Mouse (Mus musculus): ENCODE measurements around the gene Mum1l1.
"Not testable (repeated sequence)": the region's sequence is repeated elsewhere in the genome, so short reads cannot be mapped to it uniquely, and the experiment has no call there.

Gene Mum1l1

GRCm38 (mm10) chrX:139209829-139210225, at the start of gene Mum1l1:
Gene Mum1l1, plus strand, starts transcription at chrX:139210042.
- DNase-seq (ENCODE audit: low spot score in 2 of 2): peak in 1 of 2 experiments; percentile 18

- no peak for DNase-seq (ENCODE audit: low spot score in 2 of 2)
Measured at GRCm38 (mm10) chrX:139178928-139179327, 30.9 kb upstream of the Mum1l1 start, which contains the start of gene 4933428M09Rik. Gene 4933428M09Rik, plus strand, starts transcription at chrX:139179228.

- not testable (repeated sequence) for DNase-seq (ENCODE audit: low spot score in 2 of 2)
Measured at GRCm38 (mm10) chrX:139191506-139191905, 18.3 kb upstream of the Mum1l1 start.

- no peak for DNase-seq (ENCODE audit: low spot score in 2 of 2)
Measured at GRCm38 (mm10) chrX:139194572-139195279, 15.1 kb upstream of the Mum1l1 start.

- not testable (repeated sequence) for DNase-seq (ENCODE audit: low spot score in 2 of 2)
Measured at GRCm38 (mm10) chrX:139209191-139209828, 532 bp upstream of the Mum1l1 start.

GRCm38 (mm10) chrX:139214765-139215164, 4.9 kb downstream of the Mum1l1 start:
- DNase-seq (ENCODE audit: low spot score in 2 of 2): no peak

GRCm38 (mm10) chrX:139216409-139216808, 6.6 kb downstream of the Mum1l1 start:
- DNase-seq (ENCODE audit: low spot score in 2 of 2): no peak

GRCm38 (mm10) chrX:139216991-139217593, 7.2 kb downstream of the Mum1l1 start:
- DNase-seq (ENCODE audit: low spot score in 2 of 2): peak in 1 of 2 experiments; percentile 24

- no peak for DNase-seq (ENCODE audit: low spot score in 2 of 2)
Measured at GRCm38 (mm10) chrX:139217776-139218175, 7.9 kb downstream of the Mum1l1 start.

- peak in 1 of 2 experiments; percentile 14 for DNase-seq (ENCODE audit: low spot score in 2 of 2)
Measured at GRCm38 (mm10) chrX:139219017-139219416, 9.2 kb downstream of the Mum1l1 start.

GRCm38 (mm10) chrX:139220830-139221229, 11.0 kb downstream of the Mum1l1 start:
- DNase-seq (ENCODE audit: low spot score in 2 of 2): no peak

- no peak for DNase-seq (ENCODE audit: low spot score in 2 of 2)
Measured at GRCm38 (mm10) chrX:139221893-139222292, 12.1 kb downstream of the Mum1l1 start.

- DNase-seq (ENCODE audit: low spot score in 2 of 2): peak; percentile 5 to 12
Measured at GRCm38 (mm10) chrX:139231143-139231542, 21.3 kb downstream of the Mum1l1 start.

GRCm38 (mm10) chrX:139247294-139247693, 37.5 kb downstream of the Mum1l1 start:
- DNase-seq (ENCODE audit: low spot score in 2 of 2): no peak

- DNase-seq (ENCODE audit: low spot score in 2 of 2): no peak
Measured at GRCm38 (mm10) chrX:139257072-139257471, 47.2 kb downstream of the Mum1l1 start.

GRCm38 (mm10) chrX:139281966-139282365, 72.1 kb downstream of the Mum1l1 start:
- DNase-seq (ENCODE audit: low spot score in 2 of 2): no peak
